Mouse (Mus musculus): ENCODE measurements around the gene Chn1.

Chn1 gene

GRCm38 (mm10) chr2:73745647-73746374 is 29.3 kb downstream of the Chn1 start:
- DNase-seq, result no peak

GRCm38 (mm10) chr2:73741286-73741685 is 33.9 kb downstream of the Chn1 start:
- DNase-seq, result no peak

- no peak for DNase-seq
These were observed 47.3 kb downstream of the Chn1 start for GRCm38 (mm10) chr2:73727868-73728267.

GRCm38 (mm10) chr2:73724934-73725333 is 50.2 kb downstream of the Chn1 start:
- DNase-seq, result peak; percentile 16

DNA sequence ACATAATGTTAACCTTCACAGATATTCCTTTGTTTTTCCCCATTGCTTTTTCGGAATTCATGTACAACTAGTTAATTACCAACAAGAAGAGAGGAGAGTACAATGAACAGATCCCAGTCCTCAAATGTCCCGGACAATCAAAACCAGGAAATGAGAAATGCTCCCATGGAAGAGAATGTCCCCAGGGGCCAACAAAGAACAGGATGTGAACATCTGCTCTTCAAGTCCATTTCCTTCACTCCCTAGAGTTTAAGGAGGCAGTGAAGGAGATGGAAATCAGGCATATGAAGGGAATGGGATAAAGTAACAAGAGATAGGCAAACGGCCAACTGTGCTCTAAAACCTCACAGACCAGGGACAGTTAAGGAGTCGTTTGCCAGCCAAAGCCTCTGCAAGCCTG is 53.3 kb downstream of the Chn1 start:
- peak; percentile 59 for DNase-seq

- no peak for DNase-seq
These were observed 62.7 kb downstream of the Chn1 start for GRCm38 (mm10) chr2:73712481-73712880.

DNA sequence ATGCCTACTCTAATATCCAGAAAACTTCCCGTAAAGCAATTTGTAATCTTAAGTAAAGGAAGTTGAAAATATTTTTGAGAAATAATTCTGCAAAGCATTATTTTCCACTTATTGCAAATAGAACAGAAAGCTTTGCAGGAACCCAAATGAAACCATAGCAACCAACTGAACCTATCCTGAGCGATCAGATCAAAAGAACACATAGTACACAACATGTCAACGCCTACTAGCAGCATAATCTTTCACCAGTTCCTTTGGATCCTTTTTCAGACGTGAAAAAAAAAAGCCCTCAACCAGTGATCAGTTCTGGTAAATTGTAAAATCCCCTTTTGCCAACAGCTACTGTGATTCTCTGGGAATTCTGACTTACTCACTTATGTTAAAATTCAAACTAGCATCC is 82.1 kb downstream of the Chn1 start:
- DNase-seq, result no peak

- DNase-seq, result no peak
These were observed 84.2 kb downstream of the Chn1 start for GRCm38 (mm10) chr2:73690783-73691604.

DNA sequence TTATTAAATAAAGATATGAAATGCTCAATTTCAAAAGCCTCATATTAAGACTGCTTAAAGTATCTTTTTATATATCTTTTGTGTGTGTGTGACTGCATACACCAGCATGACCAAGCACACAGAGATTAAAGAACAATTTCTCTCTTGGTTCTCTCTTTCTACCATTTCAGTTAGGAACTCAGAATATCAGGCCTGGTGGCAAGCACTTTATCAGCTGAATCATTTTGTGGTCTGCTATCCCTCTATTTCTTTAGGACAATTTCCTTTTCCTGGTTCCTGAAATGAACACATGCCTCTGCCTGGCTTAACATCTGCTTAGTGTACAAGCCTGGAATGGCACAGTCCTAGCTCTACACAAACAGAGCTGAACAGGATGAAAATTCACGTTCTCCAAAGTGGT is 92.6 kb downstream of the Chn1 start:
- DNase-seq, result no peak

GRCm38 (mm10) chr2:73680425-73681027 is 94.6 kb downstream of the Chn1 start:
- DNase-seq, result no peak

- DNase-seq, result no peak
These were observed 106.5 kb downstream of the Chn1 start for GRCm38 (mm10) chr2:73668608-73669007.

DNA sequence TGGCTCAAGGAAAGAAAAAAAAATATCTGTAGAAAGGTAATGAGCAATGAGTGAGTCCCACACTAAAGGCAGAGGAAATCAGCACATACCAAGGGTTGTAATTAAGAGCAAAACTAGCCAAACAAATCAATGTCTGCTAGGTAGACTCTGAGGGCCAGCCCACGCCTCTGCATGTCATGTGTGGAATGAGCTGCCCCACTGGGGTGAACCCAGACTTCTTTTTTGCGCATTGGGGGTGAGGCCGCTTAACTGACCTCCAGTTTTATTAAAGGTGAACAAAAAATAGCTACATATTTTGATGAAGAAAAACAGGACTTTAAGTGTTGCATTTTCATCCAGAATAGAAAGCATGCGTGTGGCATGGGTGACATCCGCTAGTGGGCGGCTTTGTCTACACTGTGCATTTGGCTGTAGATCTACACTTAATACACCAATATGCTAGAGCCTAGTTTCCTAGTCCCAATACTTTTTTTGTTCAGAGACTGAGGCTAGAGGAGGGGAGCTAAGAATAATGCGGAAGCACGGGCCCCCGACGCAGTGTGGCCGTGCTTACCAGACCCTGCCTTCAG is 114.5 kb downstream of the Chn1 start:
- no peak for DNase-seq

GRCm38 (mm10) chr2:73659726-73660565 is 115.2 kb downstream of the Chn1 start:
- DNase-seq, result peak; percentile 65

DNA sequence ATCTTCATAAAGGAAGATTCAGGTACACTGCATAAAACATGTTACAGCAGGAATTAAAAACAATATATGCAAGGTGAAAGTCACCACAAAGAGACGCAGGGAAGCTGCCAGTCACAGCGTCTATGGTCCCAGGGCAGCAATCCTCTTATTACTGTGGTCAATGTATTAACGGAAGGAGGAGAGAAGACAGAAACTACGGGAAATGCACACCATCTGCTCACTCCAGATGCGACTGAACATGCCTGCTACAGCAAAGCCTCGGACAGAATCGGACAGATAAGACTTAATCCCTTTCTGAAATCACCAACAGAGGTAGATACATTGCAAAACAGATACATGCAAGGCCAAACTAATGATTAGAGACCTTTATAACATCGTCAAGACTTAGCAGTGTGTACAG is 116.1 kb downstream of the Chn1 start:
- DNase-seq, result no peak

GRCm38 (mm10) chr2:73657961-73658360 is 117.2 kb downstream of the Chn1 start:
- DNase-seq, result no peak

- peak; percentile 29 for DNase-seq
These were observed 118.0 kb downstream of the Chn1 start for GRCm38 (mm10) chr2:73657151-73657550.

DNA sequence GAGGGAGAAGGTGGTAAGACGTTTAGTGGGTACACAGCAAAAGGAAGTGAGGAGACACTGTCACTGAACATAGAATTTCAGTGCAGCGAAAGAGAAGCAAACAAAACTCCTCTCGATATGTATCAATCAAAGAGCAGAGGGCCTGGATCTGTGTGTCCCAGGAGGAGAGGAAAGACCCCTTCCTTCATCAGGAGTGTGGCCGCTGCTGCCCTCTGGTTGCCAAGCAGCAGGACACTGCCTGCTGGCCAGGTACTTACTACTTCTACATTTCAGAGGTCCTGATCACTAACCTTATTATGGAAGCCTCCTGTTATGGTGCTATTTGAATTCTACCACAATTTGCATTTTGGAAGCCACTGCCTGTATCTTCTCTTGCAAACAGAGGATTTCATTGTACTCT is 119.5 kb downstream of the Chn1 start:
- DNase-seq, result no peak

DNA sequence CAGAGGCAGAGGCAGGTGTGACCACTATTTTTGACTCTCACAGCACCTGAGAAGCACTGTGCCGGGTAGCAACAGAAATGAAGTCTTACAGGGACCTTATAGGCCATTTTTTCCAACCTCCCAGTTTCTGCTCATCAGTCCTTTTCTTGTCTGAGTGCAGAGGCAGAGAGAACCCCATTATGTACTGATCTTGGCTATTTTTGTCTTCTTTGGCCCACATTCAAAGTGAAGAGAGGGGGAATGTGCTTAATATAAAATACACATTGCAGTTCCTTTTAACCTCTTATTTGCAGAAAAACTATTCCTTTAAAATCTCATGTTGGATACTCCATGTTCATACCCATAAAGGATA is 120.3 kb downstream of the Chn1 start:
- DNase-seq, result no peak

GRCm38 (mm10) chr2:73654059-73654891 is 120.9 kb downstream of the Chn1 start:
- no peak for DNase-seq

GRCm38 (mm10) chr2:73637688-73638087 is 137.5 kb downstream of the Chn1 start:
- no peak for DNase-seq

GRCm38 (mm10) chr2:73636387-73636786 is 138.8 kb downstream of the Chn1 start:
- DNase-seq, result no peak

- no peak for DNase-seq
These were observed 143.3 kb downstream of the Chn1 start for GRCm38 (mm10) chr2:73631816-73632215.

Measured in embryo, embryonic 11 days (tissue).